ENCODE assay signal across 8 mouse cellular contexts in the genomic region with DNA sequence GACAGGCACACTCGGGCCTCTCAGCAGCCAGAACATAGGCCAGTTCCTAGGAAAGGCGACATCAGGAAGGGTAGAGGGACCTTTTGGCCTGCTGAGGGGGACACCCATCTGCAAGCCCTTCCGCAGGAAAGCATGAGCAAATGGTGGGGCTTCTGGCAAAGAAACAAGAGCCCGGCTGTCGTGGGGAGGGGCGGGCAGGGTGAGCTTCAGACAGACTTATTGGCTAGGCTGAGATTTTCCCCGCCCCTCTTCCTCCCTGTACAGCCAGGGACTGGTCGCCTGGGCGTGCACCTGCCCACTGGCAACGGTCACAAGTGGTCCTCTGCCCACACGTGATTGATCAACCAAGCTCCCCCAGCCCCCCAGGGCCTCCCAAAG. TPM values are rescaled to one million over a fixed set of nuclear protein-coding genes. Genes with fewer than 3 reads are reported as not detected.
DNase-seq lines count a peak whose midpoint lies in the region; ATAC-seq and TF ChIP-seq lines count a peak whose summit lies in the region.
"Had no signal": no experiment of that assay in that cellular context is flagged by ENCODE, and none has a peak within 500 bp of the region (broad histone marks: within the 10 kb centered on the region; RNA-seq: fewer than 3 reads in every experiment).

No protein-coding gene starts in this region.

- H3ac ChIP-seq in myocyte (ENCODE audit: control insufficient read depth, insufficient read length), result no peak overlapping the region

- H3K9me3 ChIP-seq in ES-Bruce4 (replicated peaks; ENCODE audit: control insufficient read depth, insufficient read depth, low read length, poor library complexity, severe bottlenecking), result no peaks in the 10 kb centered on the region
- H3K9me3 ChIP-seq in forebrain, postnatal 0 days (ENCODE audit: low read length), result no peaks in the 10 kb centered on the region
- H3K9me3 ChIP-seq in hindbrain, postnatal 0 days (ENCODE audit: low read length), result no peaks in the 10 kb centered on the region

- H3K36me3 ChIP-seq in ES-Bruce4 (ENCODE audit: control insufficient read depth, insufficient read depth, low read length, poor library complexity, severe bottlenecking) (no peaks in the 10 kb centered on the region), myocyte (ENCODE audit: control insufficient read depth, insufficient read depth) (no peaks in the 10 kb centered on the region)
- no peaks in the 10 kb centered on the region for H3K36me3 ChIP-seq in forebrain, postnatal 0 days (ENCODE audit: insufficient read depth)
- no peaks in the 10 kb centered on the region for H3K36me3 ChIP-seq in hindbrain, postnatal 0 days (ENCODE audit: insufficient read depth, low read length)

- peak overlapping the region; percentile 15 for H3K9ac ChIP-seq in ES-Bruce4 (ENCODE audit: low read depth, poor library complexity, severe bottlenecking)
- peak overlapping the region; percentile 56 for H3K9ac ChIP-seq in forebrain, postnatal 0 days
- peak overlapping the region; percentile 53 for H3K9ac ChIP-seq in hindbrain, postnatal 0 days (replicated peaks; ENCODE audit: low read length)

- H3K79me2 ChIP-seq in myocyte (ENCODE audit: control insufficient read depth, insufficient read depth), result no peaks in the 10 kb centered on the region

- peak overlapping the region; percentile 72 for H3K4me3 ChIP-seq in ES-Bruce4 (ENCODE audit: low read depth, low read length)
- peak overlapping the region; percentile 28 for H3K4me3 ChIP-seq in forebrain, postnatal 0 days (ENCODE audit: low read depth, low read length)
- peak overlapping the region; percentile 6; the same call in 1 of the 2 replicates for H3K4me3 ChIP-seq in hindbrain, postnatal 0 days (ENCODE audit: low read length)
- no peak overlapping the region for H3K4me3 ChIP-seq in myocyte
- H3K4me3 ChIP-seq: erythroblast, embryonic 14.5 days had no signal

- peak; percentile 51 for TF ChIP-seq POLR2A in ES-Bruce4 (IDR thresholded peaks at IDR 0.05; ENCODE audit: insufficient read depth, low read length)
- peak; percentile 15 for TF ChIP-seq POLR2A in myocyte (IDR thresholded peaks at IDR 0.05; ENCODE audit: insufficient read length, low read depth)

- WGBS in forebrain, postnatal 0 days, result 4% methylated on average over 11 of the region's 11 CpGs
- under 1% methylated on average over 11 of the region's 11 CpGs for WGBS in hindbrain, postnatal 0 days

- no peak for TF ChIP-seq CTCF in ES-Bruce4 (IDR thresholded peaks at IDR 0.05; ENCODE audit: low read depth, low read length)
- no peak for TF ChIP-seq CTCF in forebrain, postnatal 0 days (IDR thresholded peaks at IDR 0.05; ENCODE audit: low read depth)
- TF ChIP-seq CTCF in hindbrain, postnatal 0 days (IDR thresholded peaks at IDR 0.05; ENCODE audit: low read depth), result no peak

- peak overlapping the region; percentile 52 for H3K4me2 ChIP-seq in forebrain, postnatal 0 days (ENCODE audit: low read depth)
- peak overlapping the region; percentile 48 for H3K4me2 ChIP-seq in hindbrain, postnatal 0 days (ENCODE audit: low read depth, low read length)
- peak overlapping the region; percentile 69 for H3K4me2 ChIP-seq in myocyte (ENCODE audit: low read depth)

- peaks cover 3% of the 10 kb centered on the region for H3K4me1 ChIP-seq in ES-Bruce4 (ENCODE audit: control insufficient read depth, insufficient read depth, low read length)
- peaks cover 23% of the 10 kb centered on the region for H3K4me1 ChIP-seq in forebrain, postnatal 0 days (ENCODE audit: insufficient read depth)
- peaks cover 18% of the 10 kb centered on the region for H3K4me1 ChIP-seq in hindbrain, postnatal 0 days (ENCODE audit: insufficient read depth, low read length)

- DNase-seq in adrenal gland, adult 8-10 months, result peak; percentile 82
- peak; percentile 86 for DNase-seq in forebrain, postnatal 0 days
- peak; percentile 96 for DNase-seq in hindbrain, postnatal 0 days (ENCODE audit: low spot score)
- DNase-seq in liver, result peak; percentile 74

- peak; percentile 95 for ATAC-seq in forebrain, postnatal 0 days
- peak; percentile 96 for ATAC-seq in hindbrain, postnatal 0 days
- ATAC-seq in megakaryocyte progenitor cell, adult 5-6 weeks (replicated peaks; ENCODE audit: poor library complexity), result no peak

- H3K27ac ChIP-seq in ES-Bruce4 (ENCODE audit: insufficient read depth, low read length), result no peak overlapping the region
- peak overlapping the region; percentile 91 for H3K27ac ChIP-seq in forebrain, postnatal 0 days (ENCODE audit: low read depth, low read length)
- H3K27ac ChIP-seq in hindbrain, postnatal 0 days, result peak overlapping the region; percentile 95

- no peak for TF ChIP-seq EP300 in ES-Bruce4 (IDR thresholded peaks at IDR 0.05; ENCODE audit: insufficient read depth, low read depth, low read length)

- H3K27me3 ChIP-seq in ES-Bruce4 (ENCODE audit: control insufficient read depth, insufficient read depth, low read length, poor library complexity, severe bottlenecking) (no peaks in the 10 kb centered on the region), myocyte (ENCODE audit: control insufficient read depth, insufficient read depth, insufficient read length) (no peaks in the 10 kb centered on the region)
- H3K27me3 ChIP-seq in forebrain, postnatal 0 days (ENCODE audit: insufficient read depth, low read length), result no peaks in the 10 kb centered on the region
- no peaks in the 10 kb centered on the region for H3K27me3 ChIP-seq in hindbrain, postnatal 0 days (ENCODE audit: insufficient read depth, low read length)

TF ChIP-seq in myocyte, 11 proteins besides CTCF, POLR2A, EP300 and RAD21:
- TF ChIP-seq MYOG (IDR thresholded peaks at IDR 0.05; ENCODE audit: control insufficient read depth in 1 of 3, insufficient read depth in 1 of 3, insufficient read length in 2 of 3, low read depth in 2 of 3), result peak in 2 of 3 experiments; percentile 54 to 57
- TF ChIP-seq MYOD1 (IDR thresholded peaks at IDR 0.05; ENCODE audit: control insufficient read depth in 1 of 3, insufficient read length in 2 of 3, low read depth in 2 of 3), result peak in 2 of 3 experiments; percentile 55 to 66
- peak; percentile 43 for TF ChIP-seq USF1 (IDR thresholded peaks at IDR 0.05; ENCODE audit: low read depth)
- TF ChIP-seq SRF (IDR thresholded peaks at IDR 0.05; ENCODE audit: control insufficient read depth, insufficient read length, low read depth), result no peak

RNA-seq across cellular contexts. Expression of a gene that starts 4.2 kb away (rescaled TPM):
- polyA plus RNA-seq in ES-Bruce4 (2011; ENCODE audit: insufficient read depth, insufficient read length, low read depth, missing spikeins) (4.6 and 5.1 TPM in 2 replicates), myocyte (2012; fragmentation: generic; extraction: Trizol) (0.54 TPM)
- 10 to 100 TPM in 1 of 4 experiments, 1 to 10 TPM in 3; 2.1 to 11.1 (median 6.9) TPM for total RNA-seq in adrenal gland, adult 8-10 months (2022)
- 15.9 and 17.3 TPM in 2 replicates for total RNA-seq in forebrain, postnatal 0 days (2014; rRNA removed)
- 9.2 and 14.1 TPM in 2 replicates for polyA plus RNA-seq in forebrain, postnatal 0 days (2015; fragmentation: Nextera tagmentation; extraction: Ambion mirVana)
- 14.7 and 19.1 TPM in 2 replicates for total RNA-seq in hindbrain, postnatal 0 days (2014; rRNA removed)
- polyA plus RNA-seq in hindbrain, postnatal 0 days (2015; fragmentation: Nextera tagmentation; extraction: Ambion mirVana), result 10.3 and 10.9 TPM in 2 replicates
- total RNA-seq in megakaryocyte progenitor cell, adult 5-6 weeks (2015), result 19.1 and 22.0 TPM in 2 replicates
- 19.6 and 28.5 TPM in 2 replicates for total RNA-seq in megakaryocyte progenitor cell, adult 5-6 weeks (2017)

RNA-seq across cellular contexts. Expression of a gene that starts 8.7 kb away (rescaled TPM):
- 129 and 134 TPM in 2 replicates for polyA plus RNA-seq in ES-Bruce4 (2011; ENCODE audit: insufficient read depth, insufficient read length, low read depth, missing spikeins)
- 100 to 1,000 TPM; 236 to 274 (median 253) TPM for total RNA-seq in adrenal gland, adult 8-10 months (2022)
- total RNA-seq in forebrain, postnatal 0 days (2014; rRNA removed), result 556 and 595 TPM in 2 replicates
- polyA plus RNA-seq in forebrain, postnatal 0 days (2015; fragmentation: Nextera tagmentation; extraction: Ambion mirVana), result 459 and 504 TPM in 2 replicates
- 622 and 633 TPM in 2 replicates for total RNA-seq in hindbrain, postnatal 0 days (2014; rRNA removed)
- 464 and 500 TPM in 2 replicates for polyA plus RNA-seq in hindbrain, postnatal 0 days (2015; fragmentation: Nextera tagmentation; extraction: Ambion mirVana)
- 741 TPM for polyA plus RNA-seq in myocyte (2012; fragmentation: generic; extraction: Trizol)
- 85.3 and 89.2 TPM in 2 replicates for total RNA-seq in megakaryocyte progenitor cell, adult 5-6 weeks (2015)
- total RNA-seq in megakaryocyte progenitor cell, adult 5-6 weeks (2017), result 54.9 and 61.7 TPM in 2 replicates

RNA-seq across cellular contexts. Expression of a gene that starts 39.0 kb away (rescaled TPM):
- polyA plus RNA-seq in ES-Bruce4 (2011; ENCODE audit: insufficient read depth, insufficient read length, low read depth, missing spikeins) (0.39 TPM in 1 of 2 replicates, not detected in the other), myocyte (2012; fragmentation: generic; extraction: Trizol) (7.1 TPM)
- total RNA-seq in adrenal gland, adult 8-10 months (2022), result 10 to 100 TPM in 3 of 4 experiments, 1 to 10 TPM in 1; 9.0 to 16.7 (median 14.0) TPM
- total RNA-seq in forebrain, postnatal 0 days (2014; rRNA removed), result 3.5 and 5.7 TPM in 2 replicates
- 1.7 and 2.0 TPM in 2 replicates for polyA plus RNA-seq in forebrain, postnatal 0 days (2015; fragmentation: Nextera tagmentation; extraction: Ambion mirVana)
- total RNA-seq in hindbrain, postnatal 0 days (2014; rRNA removed), result 2.3 and 2.8 TPM in 2 replicates
- polyA plus RNA-seq in hindbrain, postnatal 0 days (2015; fragmentation: Nextera tagmentation; extraction: Ambion mirVana), result 1.7 and 2.3 TPM in 2 replicates
- total RNA-seq in megakaryocyte progenitor cell, adult 5-6 weeks (2015), result 3.5 and 4.8 TPM in 2 replicates
- total RNA-seq in megakaryocyte progenitor cell, adult 5-6 weeks (2017), result 5.8 and 8.5 TPM in 2 replicates
